Mouse (Mus musculus) C2C12 (cell line): ENCODE results near the gene Hdac7. TPM values are rescaled to one million over a fixed set of nuclear protein-coding genes. Genes with fewer than 3 reads are reported as not detected.

ENCODE experiments used
- H3K27me3 ChIP-seq: one replicate; pipeline ENCODE4 v1.6.1; 2011; ENCODE audit not compliant: control insufficient read depth, insufficient read depth, insufficient read length
- H3K36me3 ChIP-seq: one replicate; pipeline ENCODE4 v1.6.1; 2011; ENCODE audit not compliant: control insufficient read depth, insufficient read depth
- H3K4me3 ChIP-seq: one replicate; pipeline ENCODE4 v1.5.1; 2011; ENCODE audit warnings: mild to moderate bottlenecking, control low read depth; ENCODE audit not compliant: poor library complexity, insufficient read depth, severe bottlenecking
- H3K79me2 ChIP-seq: one replicate; pipeline ENCODE4 v1.6.1; 2011; ENCODE audit not compliant: control insufficient read depth, insufficient read depth
- H3K79me3 ChIP-seq: one replicate; pipeline ENCODE4 v1.6.1; 2011; ENCODE audit warnings: low read depth, control low read depth
- H3ac ChIP-seq: one replicate; pipeline ENCODE3; 2011; ENCODE audit warnings: low read depth; ENCODE audit not compliant: control insufficient read depth, insufficient read length
- CEBPB ChIP-seq: IDR thresholded peaks from one replicate; pipeline ENCODE4 v1.6.1; 2011; ENCODE audit warnings: low read depth, mild to moderate bottlenecking, control low read depth, moderate library complexity
- CTCF ChIP-seq: IDR thresholded peaks from one replicate; pipeline ENCODE4 v1.5.1; 2011; ENCODE audit not compliant: control insufficient read depth, insufficient read depth, insufficient read length
- FOSL1 ChIP-seq: IDR thresholded peaks from one replicate; pipeline ENCODE4 v1.8.0; 2011; ENCODE audit warnings: mild to moderate bottlenecking, low read length; ENCODE audit not compliant: poor library complexity, insufficient read depth, severe bottlenecking
- MAX ChIP-seq: IDR thresholded peaks from one replicate; pipeline ENCODE4 v1.6.1; 2011; ENCODE audit warnings: mild to moderate bottlenecking, control low read depth
- MYOD1 ChIP-seq: IDR thresholded peaks from one replicate; pipeline ENCODE4 v1.6.1; 2011; ENCODE audit warnings: low read depth; ENCODE audit not compliant: control insufficient read depth, insufficient read length
- MYOG ChIP-seq: IDR thresholded peaks from one replicate; pipeline ENCODE4 v1.6.1; 2011; ENCODE audit not compliant: control insufficient read depth, insufficient read length; ENCODE audit errors: extremely low read depth
- USF1 ChIP-seq: IDR thresholded peaks from one replicate; pipeline ENCODE4 v1.6.1; 2011; ENCODE audit warnings: low read depth, mild to moderate bottlenecking, control low read depth, moderate library complexity
- polyA plus RNA-seq: library from polyadenylated mRNA; unstranded; fragments of >200 nt; fragmentation: generic; extraction: Trizol; gene quantifications from one replicate; pipeline ENCODE4 v1.2.1, GENCODE M21; 2012; ENCODE audit warnings: missing spikeins

Hdac7 gene
- polyA plus RNA-seq, 1 experiment, result 41.2 TPM

DNA sequence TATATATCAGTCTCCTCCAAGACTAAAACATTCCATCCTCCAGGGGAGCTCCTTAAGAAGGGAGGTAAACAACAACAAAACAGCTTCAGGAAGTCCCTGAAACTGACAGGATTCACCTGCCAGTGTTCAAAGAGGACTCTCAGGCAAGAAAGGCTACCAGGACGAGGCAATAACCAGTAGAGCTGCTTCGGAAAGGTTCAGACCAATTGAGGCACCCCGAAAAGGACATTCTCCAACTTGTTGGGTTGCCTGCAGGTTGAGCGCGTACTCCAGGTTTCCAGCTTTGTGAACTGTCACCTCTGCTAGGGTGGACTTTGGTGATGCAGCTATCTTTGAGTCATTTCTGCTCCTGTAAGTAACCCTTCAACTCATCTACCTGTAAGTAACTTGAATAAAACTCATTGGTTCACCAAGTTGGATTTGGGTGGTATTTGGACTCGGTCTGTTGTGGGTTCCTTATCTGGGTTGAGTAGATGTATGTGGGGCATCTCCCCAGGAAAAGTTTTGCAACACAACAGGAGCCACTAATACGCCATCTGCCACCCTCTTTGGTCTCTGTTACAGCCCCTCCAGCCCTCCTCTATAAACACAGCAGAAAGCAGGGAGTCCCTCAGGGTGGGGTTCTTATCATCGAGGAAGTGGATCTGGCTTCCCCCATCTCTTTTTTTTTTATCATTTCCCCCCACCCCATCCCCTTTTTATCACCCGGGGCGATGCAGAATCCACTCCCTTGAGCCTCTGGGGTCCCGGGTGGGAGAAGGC, 2.0 kb upstream of the Hdac7 start:
- Histone ChIP-seq H3K36me3 (no peaks in the 10 kb centered on the region), H3K79me2 (no peaks in the 10 kb centered on the region), H3K27me3 (no peaks in the 10 kb centered on the region), H3K4me3 (no peak overlapping the region), H3ac (no peak overlapping the region), H3K79me3 (no peaks in the 10 kb centered on the region)
- TF ChIP-seq CEBPB, result no peak
- no peak for TF ChIP-seq MYOD1
- TF ChIP-seq USF1, result no peak
- no peak for TF ChIP-seq MAX
- no peak for TF ChIP-seq MYOG
- TF ChIP-seq CTCF, result no peak
- TF ChIP-seq FOSL1, result no peak

DNA sequence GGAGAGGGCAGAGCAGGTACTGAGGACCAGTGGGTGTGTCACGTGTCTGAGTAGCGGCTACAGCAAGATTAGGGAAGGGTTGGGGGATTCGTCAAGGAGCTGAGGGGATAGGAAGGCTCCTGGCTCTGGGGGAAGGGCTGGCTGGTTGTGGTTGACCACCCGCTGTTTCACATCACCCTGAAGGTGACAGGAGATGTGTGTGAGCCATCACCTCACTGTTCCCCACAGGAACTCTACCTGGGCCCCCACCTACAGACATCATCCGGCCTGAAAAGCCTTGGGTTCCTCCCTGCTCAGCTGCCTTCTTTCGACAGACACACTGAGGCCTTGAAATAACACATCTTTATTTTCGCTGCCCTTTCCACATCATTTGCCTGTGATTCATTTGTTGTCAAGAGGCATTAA, 1.1 kb downstream of the Hdac7 start:
- no peak overlapping the region for H3K4me3 ChIP-seq
- no peak for TF ChIP-seq MYOD1
- TF ChIP-seq USF1, result no peak
- no peak for TF ChIP-seq FOSL1
- no peak for TF ChIP-seq CTCF
- TF ChIP-seq MYOG, result no peak
- no peak for TF ChIP-seq CEBPB
- no peak for TF ChIP-seq MAX
- H3K27me3 ChIP-seq, result no peaks in the 10 kb centered on the region
- no peaks in the 10 kb centered on the region for H3K36me3 ChIP-seq
- H3K79me3 ChIP-seq, result no peaks in the 10 kb centered on the region
- H3K79me2 ChIP-seq, result no peaks in the 10 kb centered on the region
- H3ac ChIP-seq, result no peak overlapping the region

DNA sequence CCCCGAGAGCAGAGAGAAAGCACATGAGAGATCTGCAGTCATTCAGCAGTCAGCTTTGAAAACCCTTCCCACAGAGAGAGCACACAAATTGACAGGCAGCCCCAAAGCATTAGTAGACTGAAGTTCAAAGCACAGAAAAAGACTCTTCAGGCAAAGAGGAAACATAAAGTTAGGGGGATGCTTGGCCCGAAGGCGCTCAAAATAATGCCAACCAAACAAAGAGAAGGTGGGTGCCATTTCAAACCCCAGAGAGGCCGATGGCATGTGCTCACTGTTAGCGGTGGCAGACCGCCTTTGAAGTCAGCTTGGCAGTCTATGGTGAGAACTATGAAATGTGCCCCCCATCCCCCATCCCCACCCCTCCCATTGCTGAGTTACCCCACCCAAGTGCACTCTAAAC, 2.2 kb downstream of the Hdac7 start:
- TF ChIP-seq CEBPB, result no peak
- TF ChIP-seq MAX, result no peak
- TF ChIP-seq FOSL1, result no peak
- TF ChIP-seq MYOD1, result no peak
- TF ChIP-seq CTCF, result no peak
- TF ChIP-seq USF1, result no peak
- TF ChIP-seq MYOG, result no peak
- Histone ChIP-seq H3K79me2 (no peaks in the 10 kb centered on the region), H3K36me3 (no peaks in the 10 kb centered on the region), H3K79me3 (no peaks in the 10 kb centered on the region), H3K4me3 (no peak overlapping the region), H3K27me3 (no peaks in the 10 kb centered on the region), H3ac (no peak overlapping the region)

DNA sequence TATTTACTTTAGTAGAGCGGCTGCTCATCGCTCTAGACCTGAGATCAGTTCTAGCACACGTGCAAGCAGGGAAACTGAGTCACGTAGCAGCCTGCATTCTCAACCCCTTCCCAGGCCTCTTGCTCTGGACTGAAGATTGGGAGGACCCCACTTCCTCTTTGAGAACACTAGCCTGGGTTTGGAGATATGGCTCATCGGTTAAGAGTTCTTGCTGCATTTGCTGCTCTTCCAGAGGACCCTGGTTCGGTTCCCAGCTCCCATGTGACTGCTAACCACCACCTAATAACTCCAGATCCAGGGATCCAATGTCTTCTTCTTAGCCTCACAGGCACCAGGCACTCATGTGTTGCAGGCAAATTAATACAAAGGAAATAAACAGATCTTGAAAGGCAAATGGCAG, 2.9 kb downstream of the Hdac7 start:
- Histone ChIP-seq H3K36me3 (no peaks in the 10 kb centered on the region), H3K79me3 (no peaks in the 10 kb centered on the region), H3K4me3 (no peak overlapping the region), H3ac (no peak overlapping the region), H3K79me2 (no peaks in the 10 kb centered on the region), H3K27me3 (no peaks in the 10 kb centered on the region)
- TF ChIP-seq MYOG (no peak), CEBPB (no peak), MAX (no peak)

DNA sequence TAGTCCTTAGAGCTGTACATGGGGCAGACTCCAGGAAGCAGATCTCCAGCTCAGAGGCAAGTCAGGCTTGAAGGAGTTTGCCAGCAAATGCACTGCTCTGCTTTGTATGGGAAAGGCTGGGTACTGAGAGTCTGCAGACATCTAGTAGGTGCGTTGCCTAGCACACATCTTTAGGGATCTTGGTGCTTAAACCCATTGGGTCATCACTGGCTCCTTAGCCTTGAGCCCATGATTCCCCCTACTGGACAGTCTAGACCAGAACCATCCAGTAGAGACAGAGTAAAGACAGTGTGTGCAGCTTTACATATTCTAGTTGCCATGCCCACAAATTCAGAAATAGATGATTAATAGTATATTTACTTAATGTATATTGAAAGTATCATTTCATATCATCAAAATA, 3.5 kb downstream of the Hdac7 start:
- Histone ChIP-seq H3ac (no peak overlapping the region), H3K36me3 (no peaks in the 10 kb centered on the region), H3K79me3 (no peaks in the 10 kb centered on the region), H3K27me3 (no peaks in the 10 kb centered on the region), H3K4me3 (no peak overlapping the region), H3K79me2 (no peaks in the 10 kb centered on the region)
- TF ChIP-seq MAX (no peak), FOSL1 (no peak), CTCF (no peak), MYOG (no peak), CEBPB (no peak), USF1 (no peak), MYOD1 (no peak)

DNA sequence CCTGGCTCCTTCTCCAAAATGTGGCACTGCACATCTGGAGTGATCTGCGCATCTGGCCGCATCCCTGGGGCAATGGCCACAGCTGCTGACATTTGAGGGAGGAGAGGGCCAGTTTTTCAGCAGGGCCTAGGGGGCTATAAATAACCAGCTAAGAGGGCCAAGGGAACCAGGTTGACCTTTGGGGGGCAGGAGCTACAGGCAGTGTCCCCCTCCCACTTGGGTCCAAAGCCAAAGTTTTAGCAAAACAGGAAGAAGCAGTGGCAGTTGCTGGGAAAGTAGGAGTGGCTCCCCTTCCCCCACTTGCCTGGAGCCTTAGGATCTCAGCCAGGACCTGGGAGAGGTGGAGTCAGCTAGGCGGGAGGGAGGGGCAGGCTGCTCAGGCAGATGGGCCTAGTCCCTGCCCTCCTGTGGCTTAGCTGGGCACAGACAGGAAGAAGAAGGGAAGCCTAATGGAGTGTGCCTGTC, 4.3 kb downstream of the Hdac7 start:
- H3K36me3 ChIP-seq, result no peaks in the 10 kb centered on the region
- no peaks in the 10 kb centered on the region for H3K27me3 ChIP-seq
- TF ChIP-seq FOSL1, result no peak
- no peak for TF ChIP-seq MAX
- TF ChIP-seq CTCF, result no peak
- no peak for TF ChIP-seq CEBPB
- no peak for TF ChIP-seq MYOG
- no peak for TF ChIP-seq MYOD1
- no peak for TF ChIP-seq USF1
- H3K79me2 ChIP-seq, result no peaks in the 10 kb centered on the region
- no peak overlapping the region for H3ac ChIP-seq
- H3K4me3 ChIP-seq, result no peak overlapping the region
- no peaks in the 10 kb centered on the region for H3K79me3 ChIP-seq
